Mouse (Mus musculus): Measurements from ENCODE around the gene Gxylt2. TPM values are rescaled to one million over a fixed set of nuclear protein-coding genes. Genes with fewer than 3 reads are reported as not detected.

Gxylt2 gene
- total RNA-seq, 2 experiments from 2014 or later: 6.2 to 7.4 TPM

- DNase-seq: no peak
- intact Hi-C loops (cut with DNase I): no loop called here
Measured at GRCm38 (mm10) chr6:100792973-100793769, 88.6 kb downstream of the Gxylt2 start.

- intact Hi-C loops (cut with DNase I): no loop called here
- DNase-seq: no peak
Measured at GRCm38 (mm10) chr6:100795797-100796196, 91.3 kb downstream of the Gxylt2 start.

GRCm38 (mm10) chr6:100799290-100799689 is 94.8 kb downstream of the Gxylt2 start:
- intact Hi-C loops (cut with DNase I): no loop called here
- DNase-seq: no peak

- intact Hi-C loops (cut with DNase I): no loop called here
- no peak for DNase-seq
Measured at GRCm38 (mm10) chr6:100799766-100800165, 95.2 kb downstream of the Gxylt2 start.

- intact Hi-C loops (cut with DNase I): no loop called here
- peak; percentile 58 to 67 for DNase-seq
Measured at GRCm38 (mm10) chr6:100800497-100800955, 96.0 kb downstream of the Gxylt2 start.

- peak; percentile 24 to 41 for DNase-seq
- intact Hi-C loops (cut with DNase I): no loop called here
Measured at GRCm38 (mm10) chr6:100802381-100803083, 98.0 kb downstream of the Gxylt2 start.

GRCm38 (mm10) chr6:100803250-100803649 is 98.7 kb downstream of the Gxylt2 start:
- intact Hi-C loops (cut with DNase I): no loop called here
- no peak for DNase-seq

GRCm38 (mm10) chr6:100807187-100807586 is 102.7 kb downstream of the Gxylt2 start:
- DNase-seq: no peak

GRCm38 (mm10) chr6:100807746-100808145 is 103.2 kb downstream of the Gxylt2 start:
- DNase-seq: no peak
- intact Hi-C loops (cut with DNase I): no loop called here

More at GRCm38 (mm10) chr6:100807187-100807586, 102.7 kb downstream of the Gxylt2 start:
- intact Hi-C loops (cut with DNase I): no loop called here

- intact Hi-C loops (cut with DNase I): no loop called here
- no peak for DNase-seq
Measured at GRCm38 (mm10) chr6:100808221-100808778, 103.8 kb downstream of the Gxylt2 start.

- no peak for DNase-seq
- intact Hi-C loops (cut with DNase I): no loop called here
Measured at GRCm38 (mm10) chr6:100810117-100810516, 105.6 kb downstream of the Gxylt2 start.

- DNase-seq: no peak
- intact Hi-C loops (cut with DNase I): no loop called here
Measured at GRCm38 (mm10) chr6:100811731-100812130, 107.2 kb downstream of the Gxylt2 start.

GRCm38 (mm10) chr6:100821367-100821766 is 116.8 kb downstream of the Gxylt2 start:
- DNase-seq: no peak
- intact Hi-C loops (cut with DNase I): no loop called here

- no peak for DNase-seq
Measured at GRCm38 (mm10) chr6:100823356-100823755, 118.8 kb downstream of the Gxylt2 start.

GRCm38 (mm10) chr6:100824381-100824965 is 119.9 kb downstream of the Gxylt2 start:
- DNase-seq: no peak
- intact Hi-C loops (cut with DNase I): no loop called here

More at GRCm38 (mm10) chr6:100823356-100823755, 118.8 kb downstream of the Gxylt2 start:
- intact Hi-C loops (cut with DNase I): no loop called here

- no peak for DNase-seq
- intact Hi-C loops (cut with DNase I): no loop called here
Measured at GRCm38 (mm10) chr6:100826046-100826445, 121.5 kb downstream of the Gxylt2 start.

GRCm38 (mm10) chr6:100828565-100828964 is 124.0 kb downstream of the Gxylt2 start:
- intact Hi-C loops (cut with DNase I): no loop called here
- DNase-seq: no peak

GRCm38 (mm10) chr6:100829770-100830169 is 125.2 kb downstream of the Gxylt2 start:
- intact Hi-C loops (cut with DNase I): loop anchor here (5.0 kb wide), 1 partner anchor 43 kb away; no protein-coding TSS in a partner anchor
- DNase-seq: no peak

GRCm38 (mm10) chr6:100831188-100831587 is 126.7 kb downstream of the Gxylt2 start:
- intact Hi-C loops (cut with DNase I): loop anchor here (5.0 kb wide), 1 partner anchor 41 kb away; no protein-coding TSS in a partner anchor
- no peak for DNase-seq

- intact Hi-C loops (cut with DNase I): loop anchor here (5.0 kb wide), 1 partner anchor 41 kb away; no protein-coding TSS in a partner anchor
- no peak for DNase-seq
Measured at GRCm38 (mm10) chr6:100831751-100832150, 127.2 kb downstream of the Gxylt2 start.

Data from heart, postnatal 14 days (tissue).